Mouse (Mus musculus) spleen, adult 2 months (tissue): Measurements from ENCODE around the gene Rnf5. TPM values are rescaled to one million over a fixed set of nuclear protein-coding genes. Genes with fewer than 3 reads are reported as not detected.

Experiments
- DNase-seq, 2 experiments: peaks; one replicate each; pipeline versions ENCODE4 v3.0.0 to v3.0.0-alpha.2; 2012 to 2021; ENCODE audit warnings: low spot score in 2 of 2, low read depth in 1 of 2
- H3K27ac ChIP-seq: fragments of 200-500 bp; 2 replicates; pipeline ENCODE4 v1.5.1; 2012; ENCODE audit warnings: low read length, inconsistent platforms; ENCODE audit not compliant: insufficient read depth
- H3K27me3 ChIP-seq: fragments of 200-500 bp; 2 replicates; pipeline ENCODE4 v1.6.1; 2012; ENCODE audit warnings: mild to moderate bottlenecking, moderate library complexity, low read length, inconsistent platforms; ENCODE audit not compliant: control insufficient read depth, insufficient read depth
- H3K36me3 ChIP-seq: fragments of 200-500 bp; 2 replicates; pipeline ENCODE4 v1.6.1; 2012; ENCODE audit warnings: mild to moderate bottlenecking, low read length, inconsistent platforms; ENCODE audit not compliant: control insufficient read depth, insufficient read depth
- H3K4me1 ChIP-seq: fragments of 200-500 bp; 2 replicates; pipeline ENCODE4 v1.6.1; 2011; ENCODE audit warnings: inconsistent platforms; ENCODE audit not compliant: control insufficient read depth, insufficient read depth, insufficient read length
- H3K4me3 ChIP-seq: fragments of 200-500 bp; 2 replicates; pipeline ENCODE4 v1.5.1; 2011; ENCODE audit warnings: mild to moderate bottlenecking, inconsistent platforms; ENCODE audit not compliant: insufficient read depth, insufficient read length; ENCODE audit errors: extremely low read depth
- CTCF ChIP-seq: fragments of 200-500 bp; IDR thresholded peaks from 2 replicates; pipeline ENCODE4 v1.5.1; 2011; ENCODE audit warnings: mild to moderate bottlenecking, inconsistent platforms; ENCODE audit not compliant: insufficient read depth, insufficient read length, insufficient replicate concordance; ENCODE audit errors: extremely low read depth
- POLR2A ChIP-seq: fragments of 200-500 bp; IDR thresholded peaks from 2 replicates; pipeline ENCODE4 v1.6.1; 2011; ENCODE audit warnings: low read depth, low read length, inconsistent platforms
- WGBS: fragments of 180-500 bp; shearing (Covaris S2); methylation state at CpG from one replicate; pipeline ENCODE4 v1.1.7; 2018; 5-methylcytosine and 5-hydroxymethylcytosine counted together
- polyA plus RNA-seq: library from polyadenylated mRNA; depleted of rRNA; stranded (reverse); fragments of >200 nt; gene quantifications from 2 replicates; pipeline ENCODE4 v1.2.3, GENCODE M21; 2012

Gene Rnf5
- polyA plus RNA-seq, 1 experiment, result 54.1 TPM

DNA sequence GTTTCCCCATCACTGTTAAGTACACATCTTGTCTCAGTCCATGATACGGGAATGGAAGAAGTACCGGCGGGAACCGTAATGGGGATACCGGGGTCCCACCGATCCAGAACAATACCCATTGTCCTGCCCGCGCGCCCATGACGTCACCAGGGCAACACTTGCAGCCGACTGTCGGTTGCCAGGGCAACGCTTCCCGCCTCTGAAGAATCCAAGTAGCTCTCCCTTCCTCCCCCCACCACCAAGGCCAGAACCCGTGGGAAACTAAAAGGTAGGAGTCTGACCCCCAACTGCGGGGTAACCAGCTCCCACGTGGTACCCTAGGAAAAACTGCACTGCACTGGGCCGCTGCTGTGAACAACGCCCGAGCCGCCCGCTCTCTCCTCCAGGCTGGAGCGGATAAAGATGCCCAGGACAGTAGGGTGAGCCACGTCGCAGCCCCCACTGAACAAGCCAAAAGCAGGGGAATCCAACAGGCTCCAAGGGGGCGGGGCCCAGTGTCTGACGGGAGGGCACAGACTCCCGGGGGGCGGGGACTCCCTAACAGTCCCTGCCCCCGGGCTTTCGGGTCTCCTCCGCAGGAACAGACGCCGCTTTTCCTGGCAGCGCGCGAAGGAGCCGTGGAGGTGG lies 16.6 kb downstream of the Rnf5 start:
- TF ChIP-seq CTCF (no peak), POLR2A (no peak)
- DNase-seq, result peak in 1 of 2 experiments; percentile 81
- H3K4me3 ChIP-seq, result peak overlapping the region; percentile 89
- H3K27ac ChIP-seq, result peak overlapping the region; percentile 90
- WGBS, result under 1% methylated on average over 38 of the region's 38 CpGs
- H3K4me1 ChIP-seq, result peaks cover 9% of the 10 kb centered on the region; the same call in 1 of the 2 replicates
- peaks cover 3% of the 10 kb centered on the region; the same call in 1 of the 2 replicates for H3K36me3 ChIP-seq
- H3K27me3 ChIP-seq, result no peaks in the 10 kb centered on the region

DNA sequence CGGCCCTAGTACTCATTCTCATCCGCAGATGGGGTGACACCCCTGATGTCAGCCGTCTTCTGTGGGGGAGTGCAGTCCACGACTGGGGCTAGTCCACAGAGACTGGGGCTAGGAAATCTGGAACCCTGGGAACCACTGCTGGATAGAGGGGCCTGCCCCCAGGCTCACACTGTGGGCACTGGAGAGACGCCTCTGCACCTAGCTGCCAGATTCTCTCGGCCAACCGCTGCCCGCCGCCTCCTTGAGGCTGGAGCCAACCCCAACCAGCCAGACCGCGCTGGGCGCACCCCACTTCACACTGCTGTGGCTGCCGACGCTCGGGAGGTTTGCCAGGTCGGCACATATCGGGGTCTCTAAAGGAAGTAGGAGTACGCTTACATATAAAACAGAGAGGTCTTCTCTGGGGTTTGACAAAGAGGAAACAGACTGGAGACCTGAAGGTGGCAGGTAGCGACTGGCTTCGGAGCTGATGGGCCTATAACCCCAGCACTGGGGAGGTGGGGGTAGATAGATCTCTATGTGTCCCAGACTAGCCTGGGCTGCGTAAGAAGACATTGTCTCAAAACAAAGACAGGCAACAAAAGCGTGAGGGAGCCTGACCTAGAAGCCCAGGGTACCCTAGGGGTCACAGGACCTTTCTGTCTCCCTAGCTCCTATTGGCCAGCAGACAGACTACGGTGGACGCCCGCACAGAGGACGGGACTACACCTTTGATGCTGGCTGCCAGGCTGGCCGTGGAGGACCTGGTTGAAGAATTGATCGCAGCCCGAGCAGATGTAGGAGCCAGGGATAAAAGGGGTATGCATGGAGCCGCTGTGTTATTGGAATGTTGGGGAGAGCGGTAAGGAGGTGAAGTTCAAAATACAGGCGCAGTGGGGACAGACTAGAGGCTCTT lies 17.4 kb downstream of the Rnf5 start:
- no peak for TF ChIP-seq CTCF
- no peak for TF ChIP-seq POLR2A
- Histone ChIP-seq H3K27me3 (no peaks in the 10 kb centered on the region), H3K27ac (no peak overlapping the region), H3K36me3 (peaks cover 2% of the 10 kb centered on the region; the same call in 1 of the 2 replicates), H3K4me3 (peak overlapping the region; percentile 89; the same call in 1 of the 2 replicates), H3K4me1 (peaks cover 9% of the 10 kb centered on the region; the same call in 1 of the 2 replicates)
- DNase-seq, result no peak
- WGBS, result 51% methylated on average over 32 of the region's 32 CpGs

DNA sequence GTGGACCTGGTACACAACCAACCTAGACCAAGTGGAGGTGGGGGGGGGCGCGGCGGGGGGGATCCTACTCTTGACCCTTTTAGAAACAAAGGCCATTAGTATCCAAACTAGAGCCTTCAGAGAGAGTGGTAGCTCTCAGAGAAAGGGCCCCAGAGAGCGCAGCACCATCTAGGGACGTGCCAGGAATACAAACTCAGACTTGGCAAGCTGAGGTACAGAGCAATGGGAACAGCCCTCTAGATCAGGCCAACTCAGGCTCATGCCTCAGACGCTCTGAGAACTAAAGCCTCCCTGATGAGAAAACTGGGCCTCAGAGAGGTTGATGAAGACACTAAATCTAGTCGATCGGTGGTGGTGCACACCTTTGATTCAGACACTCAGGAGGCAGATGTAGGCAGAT lies 18.4 kb downstream of the Rnf5 start:
- no peak for DNase-seq
- 96% methylated on average over 8 of the region's 8 CpGs for WGBS

DNA sequence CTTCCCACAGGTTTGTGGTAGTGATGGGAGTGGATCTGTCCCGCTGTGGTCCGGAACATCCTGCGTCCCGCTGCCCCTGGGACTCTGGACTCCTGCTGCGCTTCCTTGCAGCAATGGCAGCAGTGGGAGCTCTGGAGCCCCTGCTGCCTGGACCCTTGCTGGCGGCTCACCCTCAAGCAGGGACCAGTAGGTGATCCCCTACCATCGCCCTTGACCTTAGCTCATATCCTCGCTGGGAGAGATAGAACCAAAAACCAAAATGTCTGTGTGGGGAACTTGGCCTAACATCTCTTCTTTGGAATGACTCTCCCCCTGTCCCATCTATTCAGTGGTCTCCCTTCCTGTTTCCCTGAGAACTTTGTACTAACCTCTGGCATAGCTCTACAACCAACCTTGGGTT lies 19.7 kb downstream of the Rnf5 start:
- Histone ChIP-seq H3K4me1 (peaks cover 8% of the 10 kb centered on the region; the same call in 1 of the 2 replicates), H3K27me3 (no peaks in the 10 kb centered on the region), H3K27ac (no peak overlapping the region), H3K4me3 (no peak overlapping the region), H3K36me3 (no peaks in the 10 kb centered on the region)
- TF ChIP-seq POLR2A, result no peak
- no peak for TF ChIP-seq CTCF
- 97% methylated on average over 8 of the region's 8 CpGs for WGBS
- no peak for DNase-seq

More for the DNA sequence above, 18.4 kb downstream of the Rnf5 start:
- H3K4me3 ChIP-seq, result no peak overlapping the region
- no peak overlapping the region for H3K27ac ChIP-seq
- peaks cover 9% of the 10 kb centered on the region; the same call in 1 of the 2 replicates for H3K4me1 ChIP-seq
- TF ChIP-seq POLR2A (no peak), CTCF (no peak)
- no peaks in the 10 kb centered on the region for H3K36me3 ChIP-seq
- no peaks in the 10 kb centered on the region for H3K27me3 ChIP-seq

DNA sequence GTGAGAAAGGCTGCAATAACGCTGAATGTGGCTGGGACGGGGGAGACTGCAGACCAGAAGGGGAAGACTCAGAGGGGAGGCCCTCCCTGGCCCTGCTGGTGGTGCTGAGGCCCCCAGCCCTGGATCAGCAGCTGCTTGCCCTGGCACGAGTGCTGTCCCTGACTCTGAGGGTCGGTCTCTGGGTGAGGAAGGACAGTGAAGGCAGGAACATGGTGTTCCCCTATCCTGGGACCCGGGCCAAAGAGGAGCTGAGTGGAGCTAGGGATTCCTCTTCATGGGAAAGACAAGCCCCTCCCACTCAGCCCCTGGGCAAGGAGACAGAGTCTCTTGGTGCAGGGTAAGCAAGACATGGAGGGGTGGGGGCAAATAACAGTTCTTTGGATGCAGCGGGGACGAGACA lies 20.1 kb downstream of the Rnf5 start:
- H3K27me3 ChIP-seq, result no peaks in the 10 kb centered on the region
- peaks cover 5% of the 10 kb centered on the region; the same call in 1 of the 2 replicates for H3K4me1 ChIP-seq
- H3K27ac ChIP-seq, result no peak overlapping the region
- 79% methylated on average over 7 of the region's 7 CpGs for WGBS
- no peaks in the 10 kb centered on the region for H3K36me3 ChIP-seq
- no peak for DNase-seq
- TF ChIP-seq CTCF, result no peak
- no peak for TF ChIP-seq POLR2A
- no peak overlapping the region for H3K4me3 ChIP-seq

DNA sequence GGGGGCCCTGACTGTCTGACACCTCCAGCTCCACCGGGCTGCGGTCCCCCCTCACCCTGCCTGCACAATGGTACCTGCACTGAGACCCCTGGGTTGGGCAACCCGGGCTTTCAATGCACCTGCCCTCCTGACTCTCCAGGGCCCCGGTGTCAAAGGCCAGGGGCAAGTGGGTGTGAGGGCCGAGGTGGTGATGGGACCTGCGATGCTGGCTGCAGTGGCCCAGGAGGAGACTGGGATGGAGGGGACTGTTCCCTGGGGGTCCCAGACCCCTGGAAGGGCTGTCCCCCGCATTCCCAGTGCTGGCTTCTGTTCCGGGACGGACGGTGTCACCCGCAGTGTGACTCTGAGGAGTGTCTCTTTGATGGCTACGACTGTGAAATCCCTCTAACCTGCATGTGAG lies 21.0 kb downstream of the Rnf5 start:
- DNase-seq, result no peak
- TF ChIP-seq CTCF (no peak), POLR2A (no peak)
- Histone ChIP-seq H3K36me3 (no peaks in the 10 kb centered on the region), H3K4me1 (peaks cover 3% of the 10 kb centered on the region; the same call in 1 of the 2 replicates), H3K27ac (no peak overlapping the region), H3K4me3 (no peak overlapping the region), H3K27me3 (no peaks in the 10 kb centered on the region)
- WGBS, result 92% methylated on average over 12 of the region's 12 CpGs
